Mouse (Mus musculus): ENCODE results near the gene Ppil3. TPM values are rescaled to one million over a fixed set of nuclear protein-coding genes. Genes with fewer than 3 reads are reported as not detected.

Ppil3 gene
- polyA plus RNA-seq, 1 experiment from 2014 or later = 31.3 TPM

DNA sequence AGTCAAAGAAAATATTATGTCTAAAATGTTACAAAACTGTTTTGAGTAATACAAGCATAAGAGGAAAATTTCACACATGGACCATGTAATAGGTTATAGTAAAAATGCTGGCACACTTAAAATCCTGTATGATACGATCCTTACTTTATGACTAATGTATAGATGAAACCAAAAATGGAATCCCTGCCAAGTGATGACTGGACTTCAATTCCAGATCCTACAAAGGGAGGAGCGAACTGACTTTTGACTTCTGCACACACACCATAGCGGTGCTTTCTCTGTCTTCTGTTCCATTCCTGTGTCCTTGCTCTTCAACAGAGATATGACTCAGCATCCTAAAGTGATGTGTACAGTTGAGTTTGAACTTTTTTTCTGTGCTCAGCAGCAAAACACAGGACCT is 15.3 kb upstream of the Ppil3 start:
- Histone ChIP-seq H3K4me3 (ENCODE audit: low read depth, low read length) (no peak overlapping the region), H3K27me3 (replicated peaks; ENCODE audit: insufficient read depth, low read length) (no peaks in the 10 kb centered on the region), H3K4me2 (replicated peaks; ENCODE audit: low read depth, low read length) (no peak overlapping the region), H3K9me3 (ENCODE audit: low read length) (no peaks in the 10 kb centered on the region), H3K27ac (ENCODE audit: low read length) (no peak overlapping the region), H3K9ac (replicated peaks; ENCODE audit: low read depth) (no peak overlapping the region), H3K4me1 (ENCODE audit: insufficient read depth, low read depth, low read length) (no peaks in the 10 kb centered on the region), H3K36me3 (ENCODE audit: insufficient read depth, low read length) (peaks cover 15% of the 10 kb centered on the region)
- DNase-seq (ENCODE audit: low spot score) = no peak
- WGBS = 83% methylated on average over 3 of the region's 3 CpGs
- ATAC-seq = no peak
- TF ChIP-seq EP300 (IDR thresholded peaks at IDR 0.05) = no peak
- no peak for TF ChIP-seq CTCF (IDR thresholded peaks at IDR 0.05)

DNA sequence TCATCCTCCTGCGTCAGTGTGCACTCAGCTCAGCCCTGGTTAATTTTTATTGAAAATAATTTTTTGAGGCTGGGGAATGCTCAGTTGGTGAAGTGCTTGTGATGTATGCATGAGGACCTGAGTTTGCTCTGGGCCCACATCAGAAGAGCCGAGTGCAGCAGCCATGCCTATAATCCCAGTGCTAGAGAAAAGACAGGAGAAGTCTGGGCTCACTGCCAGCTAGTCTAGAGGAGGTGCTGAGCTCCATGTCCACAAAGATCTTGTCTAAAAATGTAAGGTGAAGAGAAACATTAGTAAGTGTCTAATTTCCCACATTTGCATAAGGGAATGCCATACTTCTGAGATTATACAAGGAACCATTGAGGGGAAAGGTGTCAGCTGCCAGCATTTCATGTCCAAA is 13.6 kb upstream of the Ppil3 start:
- Histone ChIP-seq H3K36me3 (ENCODE audit: insufficient read depth, low read length) (peaks cover 6% of the 10 kb centered on the region), H3K9ac (replicated peaks; ENCODE audit: low read depth) (no peak overlapping the region), H3K9me3 (ENCODE audit: low read length) (no peaks in the 10 kb centered on the region), H3K27ac (ENCODE audit: low read length) (no peak overlapping the region), H3K4me3 (ENCODE audit: low read depth, low read length) (no peak overlapping the region), H3K27me3 (replicated peaks; ENCODE audit: insufficient read depth, low read length) (no peaks in the 10 kb centered on the region), H3K4me2 (replicated peaks; ENCODE audit: low read depth, low read length) (no peak overlapping the region), H3K4me1 (ENCODE audit: insufficient read depth, low read depth, low read length) (no peaks in the 10 kb centered on the region)
- 60% methylated on average over 2 of the region's 2 CpGs for WGBS
- DNase-seq (ENCODE audit: low spot score) = no peak
- ATAC-seq = no peak
- TF ChIP-seq CTCF (IDR thresholded peaks at IDR 0.05) (no peak), EP300 (IDR thresholded peaks at IDR 0.05) (no peak)

DNA sequence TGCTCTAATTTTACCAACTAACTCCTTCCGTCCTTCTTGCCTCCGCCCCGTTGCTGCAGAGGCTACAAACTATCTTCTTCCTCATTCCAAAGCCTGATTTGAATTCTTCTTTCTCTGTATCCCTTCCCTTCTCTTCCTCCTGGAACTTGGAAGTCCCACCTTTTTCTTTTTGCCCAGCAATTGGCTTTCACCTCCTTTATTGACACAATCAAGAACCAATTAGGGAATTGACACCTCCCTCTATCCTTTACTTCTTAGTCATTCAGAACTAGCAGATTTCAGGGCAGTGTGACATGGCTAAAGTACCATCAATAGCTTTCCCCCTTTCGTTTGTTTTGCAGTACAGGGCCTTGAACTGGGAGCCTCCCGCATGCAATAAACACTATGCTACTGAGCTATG is 12.9 kb upstream of the Ppil3 start:
- ATAC-seq = no peak
- no peaks in the 10 kb centered on the region for H3K27me3 ChIP-seq (replicated peaks; ENCODE audit: insufficient read depth, low read length)
- H3K27ac ChIP-seq (ENCODE audit: low read length) = no peak overlapping the region

DNA sequence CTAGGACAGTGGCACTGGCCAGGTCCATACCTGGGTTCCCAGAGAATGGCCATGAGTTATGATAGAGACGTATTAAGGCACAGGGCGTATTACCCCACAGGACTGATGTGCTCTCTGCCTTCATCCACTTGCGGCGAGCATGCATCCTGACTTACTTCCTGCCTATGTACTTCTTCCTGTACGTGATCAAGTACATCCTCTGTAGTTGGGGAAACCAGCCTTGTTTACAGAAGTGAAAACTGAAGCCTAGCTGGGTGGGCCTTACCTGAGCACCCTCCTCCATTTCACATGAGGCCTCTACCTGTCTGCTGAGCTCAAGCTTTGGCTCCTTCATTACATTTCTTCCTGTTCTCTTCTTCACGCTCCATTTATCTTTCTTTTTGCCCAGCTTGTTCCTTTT is 9.0 kb upstream of the Ppil3 start:
- ATAC-seq (no peak), DNase-seq (ENCODE audit: low spot score) (no peak)
- H3K4me2 ChIP-seq (replicated peaks; ENCODE audit: low read depth, low read length) = no peak overlapping the region
- no peak for TF ChIP-seq CTCF (IDR thresholded peaks at IDR 0.05)
- no peak for TF ChIP-seq EP300 (IDR thresholded peaks at IDR 0.05)
- no peak overlapping the region for H3K27ac ChIP-seq (ENCODE audit: low read length)
- no peaks in the 10 kb centered on the region for H3K4me1 ChIP-seq (ENCODE audit: insufficient read depth, low read depth, low read length)
- no peak overlapping the region for H3K4me3 ChIP-seq (ENCODE audit: low read depth, low read length)
- no peak overlapping the region for H3K9ac ChIP-seq (replicated peaks; ENCODE audit: low read depth)
- H3K9me3 ChIP-seq (ENCODE audit: low read length) = no peaks in the 10 kb centered on the region
- 0 out of 2 replicates have a peak, but pooled peaks cover 3% of the 10 kb centered on the region for H3K36me3 ChIP-seq (ENCODE audit: insufficient read depth, low read length)
- 72% methylated on average over 6 of the region's 6 CpGs for WGBS
- H3K27me3 ChIP-seq (replicated peaks; ENCODE audit: insufficient read depth, low read length) = no peaks in the 10 kb centered on the region

More for the DNA sequence above, 12.9 kb upstream of the Ppil3 start:
- 81% methylated on average over 5 of the region's 5 CpGs for WGBS
- no peaks in the 10 kb centered on the region for H3K9me3 ChIP-seq (ENCODE audit: low read length)
- H3K4me1 ChIP-seq (ENCODE audit: insufficient read depth, low read depth, low read length) = no peaks in the 10 kb centered on the region
- no peak overlapping the region for H3K4me3 ChIP-seq (ENCODE audit: low read depth, low read length)
- no peak overlapping the region for H3K4me2 ChIP-seq (replicated peaks; ENCODE audit: low read depth, low read length)
- TF ChIP-seq EP300 (IDR thresholded peaks at IDR 0.05) (no peak), CTCF (IDR thresholded peaks at IDR 0.05) (no peak)
- peaks cover 6% of the 10 kb centered on the region for H3K36me3 ChIP-seq (ENCODE audit: insufficient read depth, low read length)
- no peak for DNase-seq (ENCODE audit: low spot score)
- H3K9ac ChIP-seq (replicated peaks; ENCODE audit: low read depth) = no peak overlapping the region

DNA sequence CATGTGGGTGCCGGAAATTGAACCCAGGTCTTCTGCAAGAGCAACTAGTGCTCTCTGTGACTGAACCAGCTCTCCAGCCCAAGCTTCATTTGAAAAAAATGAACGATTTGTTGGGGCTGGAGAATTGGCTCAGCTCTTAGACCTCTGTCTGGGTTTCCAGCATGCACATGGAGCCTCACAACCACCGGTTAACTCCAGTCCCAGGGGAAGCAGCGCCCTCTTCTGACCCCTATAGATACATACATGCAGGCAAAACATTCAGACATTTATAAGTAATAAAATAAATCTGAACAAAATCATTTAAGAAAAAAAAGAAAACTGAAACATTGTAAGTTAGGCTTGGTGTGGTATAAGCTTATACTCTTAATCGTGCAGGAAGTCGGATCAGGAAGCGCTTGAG is 3.1 kb upstream of the Ppil3 start:
- no peak for ATAC-seq
- TF ChIP-seq EP300 (IDR thresholded peaks at IDR 0.05) (no peak), CTCF (IDR thresholded peaks at IDR 0.05) (0 out of 2 replicates have a peak, but pooled peaks have one; percentile 10)
- H3K9ac ChIP-seq (replicated peaks; ENCODE audit: low read depth) = no peak overlapping the region
- H3K4me3 ChIP-seq (ENCODE audit: low read depth, low read length) = no peak overlapping the region
- no peaks in the 10 kb centered on the region for H3K27me3 ChIP-seq (replicated peaks; ENCODE audit: insufficient read depth, low read length)
- H3K36me3 ChIP-seq (ENCODE audit: insufficient read depth, low read length) = 0 out of 2 replicates have a peak, but pooled peaks cover 3% of the 10 kb centered on the region
- 76% methylated on average over 7 of the region's 7 CpGs for WGBS
- no peak overlapping the region for H3K4me2 ChIP-seq (replicated peaks; ENCODE audit: low read depth, low read length)
- DNase-seq (ENCODE audit: low spot score) = no peak
- H3K27ac ChIP-seq (ENCODE audit: low read length) = no peak overlapping the region
- no peaks in the 10 kb centered on the region for H3K9me3 ChIP-seq (ENCODE audit: low read length)
- H3K4me1 ChIP-seq (ENCODE audit: insufficient read depth, low read depth, low read length) = no peaks in the 10 kb centered on the region

DNA sequence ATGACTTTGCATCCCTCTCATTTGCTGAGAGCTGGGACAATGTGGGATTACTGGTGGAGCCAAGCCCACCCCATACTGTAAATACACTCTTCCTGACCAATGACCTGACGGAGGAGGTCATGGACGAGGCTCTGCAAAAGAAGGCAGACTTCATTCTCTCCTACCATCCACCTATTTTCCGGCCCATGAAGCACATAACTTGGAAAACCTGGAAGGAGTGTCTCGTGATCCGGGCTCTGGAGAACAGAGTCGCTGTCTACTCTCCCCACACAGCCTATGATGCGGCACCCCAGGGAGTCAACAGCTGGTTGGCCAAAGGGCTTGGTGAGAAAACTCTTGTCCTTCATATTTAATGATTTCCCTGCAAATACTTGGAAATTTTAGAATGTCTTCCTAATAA is 2.5 kb upstream of the Ppil3 start:
- ATAC-seq = no peak
- TF ChIP-seq EP300 (IDR thresholded peaks at IDR 0.05) = no peak
- TF ChIP-seq CTCF (IDR thresholded peaks at IDR 0.05) = no peak
- Histone ChIP-seq H3K36me3 (ENCODE audit: insufficient read depth, low read length) (0 out of 2 replicates have a peak, but pooled peaks cover 3% of the 10 kb centered on the region), H3K4me2 (replicated peaks; ENCODE audit: low read depth, low read length) (no peak overlapping the region), H3K9ac (replicated peaks; ENCODE audit: low read depth) (no peak overlapping the region), H3K27me3 (replicated peaks; ENCODE audit: insufficient read depth, low read length) (no peaks in the 10 kb centered on the region), H3K4me1 (ENCODE audit: insufficient read depth, low read depth, low read length) (no peaks in the 10 kb centered on the region), H3K4me3 (ENCODE audit: low read depth, low read length) (no peak overlapping the region), H3K9me3 (ENCODE audit: low read length) (no peaks in the 10 kb centered on the region), H3K27ac (ENCODE audit: low read length) (no peak overlapping the region)
- no peak for DNase-seq (ENCODE audit: low spot score)
- WGBS = 83% methylated on average over 7 of the region's 7 CpGs

DNA sequence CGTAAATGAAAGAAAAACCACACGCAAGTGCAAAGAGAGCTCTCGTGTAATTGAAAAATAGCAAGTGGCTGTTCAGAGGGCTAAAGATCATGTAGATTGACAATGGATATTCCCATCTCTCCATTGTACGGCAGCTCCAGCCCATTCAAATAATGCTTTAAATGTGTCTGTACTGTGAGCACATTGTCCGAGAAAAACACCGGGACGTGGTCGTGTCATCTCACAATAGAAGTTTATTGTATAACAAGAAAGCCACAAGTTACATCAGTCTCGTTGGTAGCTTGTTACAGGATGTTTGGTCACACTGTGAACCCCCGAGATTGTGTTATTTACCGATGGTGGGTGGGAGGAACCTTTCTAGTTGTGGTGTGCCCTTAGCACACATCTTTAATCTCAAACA is 575 bp upstream of the Ppil3 start:
- H3K4me2 ChIP-seq (replicated peaks; ENCODE audit: low read depth, low read length) = peak overlapping the region; percentile 81
- no peaks in the 10 kb centered on the region; the same call in none of the 2 replicates for H3K36me3 ChIP-seq (ENCODE audit: insufficient read depth, low read length)
- H3K9ac ChIP-seq (replicated peaks; ENCODE audit: low read depth) = peak overlapping the region; percentile 74
- WGBS = 5% methylated on average over 11 of the region's 11 CpGs
- ATAC-seq (no peak), DNase-seq (ENCODE audit: low spot score) (no peak)
- TF ChIP-seq CTCF (IDR thresholded peaks at IDR 0.05) (no peak), EP300 (IDR thresholded peaks at IDR 0.05) (no peak)
- H3K4me1 ChIP-seq (ENCODE audit: insufficient read depth, low read depth, low read length) = no peaks in the 10 kb centered on the region
- H3K9me3 ChIP-seq (ENCODE audit: low read length) = no peaks in the 10 kb centered on the region
- H3K27me3 ChIP-seq (replicated peaks; ENCODE audit: insufficient read depth, low read length) = no peaks in the 10 kb centered on the region
- H3K27ac ChIP-seq (ENCODE audit: low read length) = peak overlapping the region; percentile 96
- peak overlapping the region; percentile 70 for H3K4me3 ChIP-seq (ENCODE audit: low read depth, low read length)

Data from lung, postnatal 0 days (tissue).